Mouse (Mus musculus): ENCODE measurements around the gene Cd79a. TPM values are rescaled to one million over a fixed set of nuclear protein-coding genes. Genes with fewer than 3 reads are reported as not detected.
A peak's percentile ranks its signal among the peaks of the same experiment; 100 is the strongest.

Gene Cd79a
- polyA plus RNA-seq, 1 experiment from 2014 or later, result 0.25 TPM

DNA sequence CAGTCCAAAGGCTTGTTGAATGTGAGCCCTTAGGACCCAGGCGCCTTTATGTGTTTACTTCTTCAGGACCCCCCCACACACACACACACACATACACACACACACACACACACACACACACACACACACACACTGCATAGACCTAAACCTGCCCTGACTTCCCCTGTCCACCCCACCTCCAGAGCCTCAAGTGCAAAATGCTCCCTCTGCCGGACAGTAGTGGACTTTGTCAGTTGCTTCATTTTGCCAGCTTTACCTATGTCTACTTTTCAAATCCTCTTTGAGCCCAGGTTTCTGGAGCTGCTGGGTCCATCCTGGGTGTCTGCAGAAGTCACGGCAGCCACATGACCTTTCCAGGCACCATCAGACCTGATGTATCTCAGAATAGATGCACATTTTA lies 7.8 kb downstream of the Cd79a start:
- Histone ChIP-seq H3K36me3 (replicated peaks) (peaks cover 24% of the 10 kb centered on the region), H3K27me3 (ENCODE audit: poor library complexity, severe bottlenecking) (no peaks in the 10 kb centered on the region), H3K27ac (peak overlapping the region; percentile 85), H3K4me3 (peak overlapping the region; percentile 75), H3K9me3 (no peaks in the 10 kb centered on the region), H3K4me1 (peaks cover 59% of the 10 kb centered on the region)
- WGBS, result 11% methylated on average over 3 of the region's 3 CpGs
- peak; percentile 69 for DNase-seq (ENCODE audit: extremely low spot score, low spot score)

- Histone ChIP-seq H3K27ac (peak overlapping the region; percentile 51; the same call in 1 of the 2 replicates), H3K4me1 (peaks cover 59% of the 10 kb centered on the region), H3K4me3 (no peak overlapping the region), H3K9me3 (no peaks in the 10 kb centered on the region), H3K27me3 (ENCODE audit: poor library complexity, severe bottlenecking) (no peaks in the 10 kb centered on the region), H3K36me3 (replicated peaks) (peaks cover 27% of the 10 kb centered on the region)
- DNase-seq (ENCODE audit: extremely low spot score, low spot score), result no peak
- WGBS, result 48% methylated on average over 6 of the region's 6 CpGs
Measured at GRCm38 (mm10) chr7:24906551-24906950, 9.4 kb downstream of the Cd79a start.

- Histone ChIP-seq H3K9me3 (no peaks in the 10 kb centered on the region), H3K27me3 (ENCODE audit: poor library complexity, severe bottlenecking) (no peaks in the 10 kb centered on the region), H3K27ac (peak overlapping the region; percentile 51), H3K36me3 (replicated peaks) (peaks cover 33% of the 10 kb centered on the region), H3K4me1 (peaks cover 52% of the 10 kb centered on the region), H3K4me3 (peak overlapping the region; percentile 12)
- WGBS, result 24% methylated on average over 13 of the region's 13 CpGs
- DNase-seq (ENCODE audit: extremely low spot score, low spot score), result no peak
Measured at GRCm38 (mm10) chr7:24907211-24907748, 10.1 kb downstream of the Cd79a start.

DNA sequence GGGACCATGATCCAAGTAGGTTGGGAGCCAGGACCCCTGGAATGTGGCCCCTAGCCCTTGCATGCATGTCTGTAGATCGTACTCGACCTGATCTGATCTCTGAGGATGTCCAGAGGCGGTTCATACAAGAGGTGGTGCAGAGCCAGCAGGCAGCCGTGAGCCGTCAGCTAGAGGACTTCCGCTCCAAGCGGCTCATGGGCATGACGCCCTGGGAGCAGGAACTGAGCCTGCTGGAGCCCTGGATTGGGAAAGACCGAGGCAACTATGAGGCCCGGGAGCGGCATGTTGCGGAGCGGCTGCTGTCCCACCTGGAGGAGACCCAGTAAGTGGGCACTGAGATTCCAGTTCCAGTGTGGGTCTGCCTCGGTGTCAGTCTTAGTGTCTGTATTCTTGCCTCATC lies 15.3 kb downstream of the Cd79a start:
- H3K27me3 ChIP-seq (ENCODE audit: poor library complexity, severe bottlenecking), result no peaks in the 10 kb centered on the region
- DNase-seq (ENCODE audit: extremely low spot score, low spot score), result no peak
- WGBS, result 93% methylated on average over 14 of the region's 14 CpGs

DNA sequence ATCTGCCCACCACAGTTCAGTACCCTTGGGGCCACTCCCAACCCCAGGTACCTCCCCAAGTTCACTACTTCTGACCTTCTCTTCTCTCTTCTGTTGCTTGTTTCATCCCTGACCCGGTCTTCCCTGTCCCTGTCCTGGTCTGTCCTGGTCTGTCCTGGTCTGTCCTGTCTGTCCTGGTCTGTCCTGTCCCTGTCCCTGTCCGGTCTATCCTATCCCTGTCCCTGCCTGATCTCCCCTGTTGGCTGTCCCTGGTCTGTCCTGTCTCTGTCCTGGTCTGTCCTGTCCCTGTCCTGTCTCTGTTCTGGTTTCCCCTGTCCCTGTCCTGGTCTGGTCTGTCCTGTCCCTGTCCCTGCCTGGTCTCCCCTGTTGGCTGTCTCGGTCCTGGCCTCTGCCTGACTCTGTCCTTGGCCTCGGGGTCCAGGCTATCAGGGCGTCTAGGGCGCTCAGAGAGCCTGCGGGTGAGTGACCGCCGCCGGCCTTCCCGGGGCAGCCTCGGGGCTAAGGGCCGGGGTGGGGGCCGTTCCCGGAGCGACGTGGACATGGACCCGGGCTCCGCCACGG lies 21.7 kb downstream of the Cd79a start:
- H3K27ac ChIP-seq, result no peak overlapping the region
- 94% methylated on average over 20 of the region's 20 CpGs for WGBS
- no peak for DNase-seq (ENCODE audit: extremely low spot score, low spot score)
- H3K27me3 ChIP-seq (ENCODE audit: poor library complexity, severe bottlenecking), result no peaks in the 10 kb centered on the region
- 0 out of 2 replicates have a peak, but pooled peaks cover 4% of the 10 kb centered on the region for H3K4me1 ChIP-seq
- peaks cover 1% of the 10 kb centered on the region; the same call in 1 of the 2 replicates for H3K9me3 ChIP-seq
- no peak overlapping the region for H3K4me3 ChIP-seq
- H3K36me3 ChIP-seq (replicated peaks), result peaks cover 75% of the 10 kb centered on the region

More for the DNA sequence above, 15.3 kb downstream of the Cd79a start:
- Histone ChIP-seq H3K4me1 (peaks cover 4% of the 10 kb centered on the region), H3K36me3 (replicated peaks) (peaks cover 58% of the 10 kb centered on the region), H3K4me3 (no peak overlapping the region), H3K9me3 (no peaks in the 10 kb centered on the region), H3K27ac (no peak overlapping the region)

DNA sequence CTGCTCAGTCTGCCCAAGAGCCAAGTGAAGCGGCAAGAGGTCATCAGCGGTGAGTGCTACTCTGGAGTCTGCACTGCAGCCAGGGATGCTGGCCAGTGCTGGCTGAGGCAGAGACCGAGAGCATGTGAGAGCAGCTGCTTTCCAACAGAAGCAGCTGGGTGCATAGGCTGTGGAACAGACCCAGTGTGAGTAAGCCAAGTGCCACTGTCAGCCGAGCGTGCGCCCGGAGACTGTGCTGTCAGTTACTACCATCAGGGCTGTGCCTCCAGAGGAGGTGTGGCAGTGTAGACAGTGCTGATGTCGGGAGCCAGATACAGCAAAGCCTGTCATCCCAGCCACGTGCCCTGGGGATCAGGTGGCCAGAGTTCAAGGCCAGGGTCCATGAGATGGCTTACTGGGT lies 22.5 kb downstream of the Cd79a start:
- Histone ChIP-seq H3K4me1 (0 out of 2 replicates have a peak, but pooled peaks cover 4% of the 10 kb centered on the region), H3K36me3 (replicated peaks) (peaks cover 84% of the 10 kb centered on the region), H3K4me3 (no peak overlapping the region), H3K27ac (no peak overlapping the region), H3K27me3 (ENCODE audit: poor library complexity, severe bottlenecking) (no peaks in the 10 kb centered on the region), H3K9me3 (peaks cover 4% of the 10 kb centered on the region; the same call in 1 of the 2 replicates)
- 93% methylated on average over 9 of the region's 9 CpGs for WGBS
- DNase-seq (ENCODE audit: extremely low spot score, low spot score), result no peak

DNA sequence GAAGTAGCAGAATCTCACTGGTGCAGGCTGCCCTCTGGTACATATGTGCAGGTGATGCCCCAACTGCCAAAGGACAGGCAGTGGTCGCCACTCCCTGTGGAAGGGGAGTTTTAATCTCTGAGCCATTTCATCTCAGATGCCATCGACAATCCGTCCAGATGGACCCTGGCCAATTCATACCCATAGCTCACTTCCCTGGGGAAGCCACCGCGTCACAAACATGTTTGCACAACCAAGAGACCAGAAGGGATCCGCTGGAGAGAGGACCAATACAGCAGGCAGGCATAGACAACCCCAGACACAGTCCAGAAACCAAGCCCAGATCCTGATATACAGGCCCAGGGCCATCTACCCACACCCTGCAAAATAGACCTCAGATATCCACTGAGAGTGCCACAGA lies 33.3 kb downstream of the Cd79a start:
- Histone ChIP-seq H3K9me3 (no peaks in the 10 kb centered on the region), H3K4me3 (no peak overlapping the region), H3K4me1 (peaks cover 59% of the 10 kb centered on the region), H3K27me3 (ENCODE audit: poor library complexity, severe bottlenecking) (peaks cover 81% of the 10 kb centered on the region), H3K27ac (no peak overlapping the region), H3K36me3 (replicated peaks) (peaks cover 24% of the 10 kb centered on the region)
- DNase-seq (ENCODE audit: extremely low spot score, low spot score), result no peak
- 55% methylated on average over 6 of the region's 6 CpGs for WGBS

GRCm38 (mm10) chr7:24931651-24932050 lies 34.5 kb downstream of the Cd79a start:
- Histone ChIP-seq H3K9me3 (no peaks in the 10 kb centered on the region), H3K4me3 (peak overlapping the region; percentile 9; the same call in 1 of the 2 replicates), H3K4me1 (peaks cover 59% of the 10 kb centered on the region), H3K36me3 (replicated peaks) (peaks cover 12% of the 10 kb centered on the region), H3K27me3 (ENCODE audit: poor library complexity, severe bottlenecking) (peaks cover 93% of the 10 kb centered on the region), H3K27ac (no peak overlapping the region)
- DNase-seq (ENCODE audit: extremely low spot score, low spot score), result no peak
- WGBS, result under 1% methylated on average over 15 of the region's 15 CpGs

GRCm38 (mm10) chr7:24943641-24944040 lies 46.5 kb downstream of the Cd79a start:
- Histone ChIP-seq H3K4me3 (peak overlapping the region; percentile 53; the same call in 1 of the 2 replicates), H3K27ac (no peak overlapping the region), H3K4me1 (peaks cover 20% of the 10 kb centered on the region), H3K27me3 (ENCODE audit: poor library complexity, severe bottlenecking) (peaks cover 100% of the 10 kb centered on the region), H3K9me3 (no peaks in the 10 kb centered on the region), H3K36me3 (replicated peaks) (no peaks in the 10 kb centered on the region)
- 7% methylated on average over 6 of the region's 6 CpGs for WGBS
- DNase-seq (ENCODE audit: extremely low spot score, low spot score), result no peak

GRCm38 (mm10) chr7:24944257-24944950 lies 47.2 kb downstream of the Cd79a start, which contains the start of gene Gm4881:
Gm4881 (minus strand) TSS chr7:24944494.
- no peak within 1 kb of the TSS for H3K27ac ChIP-seq
- peaks cover 100% of the 10 kb centered on the region for H3K27me3 ChIP-seq (ENCODE audit: poor library complexity, severe bottlenecking)
- no peaks in the 10 kb centered on the region for H3K9me3 ChIP-seq
- H3K4me1 ChIP-seq, result peaks cover 23% of the 10 kb centered on the region
- no peaks in the 10 kb centered on the region for H3K36me3 ChIP-seq (replicated peaks)
- no peak for DNase-seq (ENCODE audit: extremely low spot score, low spot score)
- 1% methylated on average over 72 of the region's 72 CpGs for WGBS
- peak within 1 kb of the TSS; percentile 53 for H3K4me3 ChIP-seq

DNA sequence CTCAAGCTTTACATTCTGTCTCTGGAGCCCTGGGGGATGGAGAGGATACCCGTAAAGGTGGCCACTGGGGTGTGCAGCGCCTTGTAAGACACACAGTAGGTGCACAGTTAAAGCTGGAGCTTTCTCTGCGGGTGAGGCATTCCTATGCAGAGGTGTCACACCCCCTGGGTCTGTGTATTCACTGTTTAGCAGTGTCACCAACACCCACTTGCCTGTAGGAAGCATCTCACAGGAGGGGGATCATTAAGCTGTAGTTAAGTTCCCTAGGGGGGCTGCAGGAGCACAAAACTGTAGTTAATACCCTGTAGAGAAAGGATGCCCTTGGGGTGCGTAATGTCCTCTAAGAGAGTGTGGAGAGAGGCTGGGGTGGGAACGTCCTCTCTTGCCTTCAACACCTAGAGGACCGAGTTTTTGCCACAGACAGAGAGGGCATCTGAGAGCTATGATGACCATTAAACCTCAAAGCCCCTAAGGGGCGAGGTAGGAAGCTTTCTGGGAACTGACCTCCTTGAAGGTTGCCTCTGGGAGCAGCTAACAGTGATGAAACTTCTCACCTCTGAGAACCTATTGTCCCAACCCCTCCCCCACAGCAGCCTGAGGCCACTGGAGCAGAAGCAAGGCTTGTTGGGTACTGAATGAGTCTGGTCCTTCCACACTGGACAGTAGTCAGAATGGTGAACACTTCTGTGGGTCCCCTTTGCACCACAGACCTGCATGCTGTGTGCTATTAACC lies 50.3 kb downstream of the Cd79a start:
- H3K4me1 ChIP-seq, result peaks cover 43% of the 10 kb centered on the region
- no peak overlapping the region for H3K27ac ChIP-seq
- under 1% methylated on average over 7 of the region's 7 CpGs for WGBS
- no peak for DNase-seq (ENCODE audit: extremely low spot score, low spot score)
- H3K9me3 ChIP-seq, result no peaks in the 10 kb centered on the region
- H3K27me3 ChIP-seq (ENCODE audit: poor library complexity, severe bottlenecking), result peaks cover 100% of the 10 kb centered on the region
- H3K36me3 ChIP-seq (replicated peaks), result no peaks in the 10 kb centered on the region
- H3K4me3 ChIP-seq, result no peak overlapping the region

DNA sequence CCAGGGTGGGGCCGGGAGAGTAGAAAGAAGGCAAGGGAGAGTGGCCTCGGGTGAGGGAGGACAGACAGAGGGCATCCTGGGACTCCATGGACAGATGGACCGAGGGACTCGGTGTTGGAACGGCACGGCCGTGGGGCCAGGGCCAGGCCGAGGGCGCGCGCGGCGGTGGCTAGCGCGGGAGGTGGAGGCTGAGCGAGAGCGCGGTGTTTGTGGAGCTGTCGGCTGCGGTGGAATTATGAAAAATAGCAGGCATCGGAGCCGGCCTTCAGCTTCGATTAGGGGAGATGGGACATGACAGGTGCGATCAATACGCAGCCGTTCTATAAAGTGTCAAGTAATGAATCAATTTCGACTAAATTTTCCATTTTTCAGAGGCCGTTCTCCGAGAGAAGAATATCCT lies 51.6 kb downstream of the Cd79a start:
- Histone ChIP-seq H3K9me3 (no peaks in the 10 kb centered on the region), H3K27me3 (ENCODE audit: poor library complexity, severe bottlenecking) (peaks cover 100% of the 10 kb centered on the region), H3K36me3 (replicated peaks) (no peaks in the 10 kb centered on the region), H3K4me3 (no peak overlapping the region; the same call in none of the 2 replicates), H3K27ac (no peak overlapping the region), H3K4me1 (peaks cover 45% of the 10 kb centered on the region)
- no peak for DNase-seq (ENCODE audit: extremely low spot score, low spot score)
- 2% methylated on average over 28 of the region's 29 CpGs for WGBS
